Mouse (Mus musculus) olfactory bulb, adult 2 months (tissue): ENCODE data around the gene Gm10750. TPM values are rescaled to one million over a fixed set of nuclear protein-coding genes. Genes with fewer than 3 reads are reported as not detected.
"Not testable (repeated sequence)": the region's sequence is repeated elsewhere in the genome, so short reads cannot be mapped to it uniquely, and the experiment has no call there.

Experiments
- H3K27ac ChIP-seq: fragments of 200-500 bp; 2 replicates; pipeline ENCODE4 v1.5.1; 2012; ENCODE audit warnings: low read depth, low read length; ENCODE audit not compliant: insufficient read depth
- H3K4me1 ChIP-seq: fragments of 200-500 bp; 2 replicates; pipeline ENCODE4 v1.6.1; 2012; ENCODE audit warnings: low read length; ENCODE audit not compliant: control insufficient read depth, insufficient read depth
- H3K4me3 ChIP-seq: fragments of 200-500 bp; 2 replicates; pipeline ENCODE4 v1.5.1; 2012; ENCODE audit warnings: mild to moderate bottlenecking, low read depth, low read length, moderate library complexity; ENCODE audit not compliant: insufficient read depth
- CTCF ChIP-seq: fragments of 200-500 bp; IDR thresholded peaks from 2 replicates; pipeline ENCODE4 v1.5.1; 2012; ENCODE audit warnings: low read depth, mild to moderate bottlenecking, low read length, moderate library complexity; ENCODE audit not compliant: insufficient read depth
- POLR2A ChIP-seq: fragments of 200-500 bp; IDR thresholded peaks from 2 replicates; pipeline ENCODE4 v1.6.1; 2012; ENCODE audit warnings: mild to moderate bottlenecking, low read depth, low read length, moderate library complexity; ENCODE audit not compliant: insufficient read depth
- WGBS: fragments of 180-500 bp; shearing (Covaris S2); methylation state at CpG from one replicate; pipeline ENCODE4 v1.1.7; 2018; 5-methylcytosine and 5-hydroxymethylcytosine counted together
- polyA plus RNA-seq: library from polyadenylated mRNA; stranded (reverse); fragments of >200 nt; gene quantifications from 2 replicates; pipeline ENCODE4 v1.2.4, GENCODE M21; 2012; ENCODE audit warnings: low replicate concordance; ENCODE audit not compliant: missing spikeins, insufficient read depth, insufficient read length

The Gm10750 gene
- polyA plus RNA-seq: not detected in 2 replicates

DNA sequence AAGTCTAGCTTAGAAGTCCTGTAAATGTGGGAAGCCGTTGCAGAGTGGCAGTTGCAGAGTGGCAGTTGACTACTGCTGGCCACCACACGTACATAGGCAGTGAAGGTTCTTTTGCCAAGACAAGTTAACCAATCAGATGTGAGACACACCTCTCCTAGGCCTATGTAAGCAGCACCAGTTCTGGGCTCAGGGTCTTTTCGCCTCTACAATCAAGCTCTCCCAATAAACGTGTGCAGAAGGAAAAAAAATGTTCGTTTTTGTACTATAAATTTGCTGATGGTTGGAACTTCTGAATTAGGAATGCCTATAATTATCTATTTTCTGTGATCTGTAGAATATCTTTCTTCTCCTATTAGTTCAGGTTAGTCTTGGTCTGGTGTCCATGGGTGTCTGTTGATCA lies at the start of gene Gm10750:
Gene Gm10750, minus strand, starts transcription at position 101 of the 400 bp plus-strand sequence.
- H3K4me1 ChIP-seq, H3K27ac ChIP-seq, H3K4me3 ChIP-seq: not testable (repeated sequence)
- 75% methylated on average over 5 of the region's 5 CpGs for WGBS

GRCm38 (mm10) chr2:149004826-149005225 lies 12.2 kb downstream of the Gm10750 start:
- no peak overlapping the region for H3K27ac ChIP-seq
- no peaks in the 10 kb centered on the region for H3K4me1 ChIP-seq
- no peak overlapping the region for H3K4me3 ChIP-seq
- TF ChIP-seq POLR2A (no peak), CTCF (no peak)
- 81% methylated on average over 2 of the region's 2 CpGs for WGBS

- no peak for TF ChIP-seq POLR2A
- Histone ChIP-seq H3K27ac (no peak within 1 kb of the TSS), H3K4me1 (no peaks in the 10 kb centered on the region), H3K4me3 (no peak within 1 kb of the TSS)
Measured at GRCm38 (mm10) chr2:149003151-149003550, 13.9 kb downstream of the Gm10750 start, which contains the start of gene Gm1330. TSS of gene Gm1330 (minus strand) at chr2:149003251.

- no peak overlapping the region for H3K27ac ChIP-seq
- 92% methylated on average over 2 of the region's 2 CpGs for WGBS
- no peak overlapping the region for H3K4me3 ChIP-seq
- TF ChIP-seq CTCF (no peak), POLR2A (no peak)
- H3K4me1 ChIP-seq: no peaks in the 10 kb centered on the region
Measured at GRCm38 (mm10) chr2:148995133-148995532, 21.9 kb downstream of the Gm10750 start.

Other genes starting within 250 kb of the Gm10750 start
- not detected in 2 replicates for gene Cst11, start 245.7 kb downstream of the Gm10750 start, polyA plus RNA-seq
- gene 8030411F24Rik, start 235.2 kb downstream of the Gm10750 start, polyA plus RNA-seq: not detected in 2 replicates
- gene Cst12, start 227.9 kb downstream of the Gm10750 start, polyA plus RNA-seq: not detected in 2 replicates
- not detected in 2 replicates for gene Cst8, start 218.5 kb downstream of the Gm10750 start, polyA plus RNA-seq
- gene Cst13, start 197.2 kb downstream of the Gm10750 start, polyA plus RNA-seq: not detected in 2 replicates
- gene Cst9, start 182.1 kb downstream of the Gm10750 start, polyA plus RNA-seq: not detected in 2 replicates
- gene 9230104L09Rik, start 152.2 kb downstream of the Gm10750 start, polyA plus RNA-seq: not detected in 2 replicates
- 616 and 1,102 TPM in 2 replicates for gene Cst3, start 141.5 kb downstream of the Gm10750 start, polyA plus RNA-seq
- not detected in 2 replicates for gene Gm1330, start 14.0 kb downstream of the Gm10750 start, polyA plus RNA-seq